In the genomic region with DNA sequence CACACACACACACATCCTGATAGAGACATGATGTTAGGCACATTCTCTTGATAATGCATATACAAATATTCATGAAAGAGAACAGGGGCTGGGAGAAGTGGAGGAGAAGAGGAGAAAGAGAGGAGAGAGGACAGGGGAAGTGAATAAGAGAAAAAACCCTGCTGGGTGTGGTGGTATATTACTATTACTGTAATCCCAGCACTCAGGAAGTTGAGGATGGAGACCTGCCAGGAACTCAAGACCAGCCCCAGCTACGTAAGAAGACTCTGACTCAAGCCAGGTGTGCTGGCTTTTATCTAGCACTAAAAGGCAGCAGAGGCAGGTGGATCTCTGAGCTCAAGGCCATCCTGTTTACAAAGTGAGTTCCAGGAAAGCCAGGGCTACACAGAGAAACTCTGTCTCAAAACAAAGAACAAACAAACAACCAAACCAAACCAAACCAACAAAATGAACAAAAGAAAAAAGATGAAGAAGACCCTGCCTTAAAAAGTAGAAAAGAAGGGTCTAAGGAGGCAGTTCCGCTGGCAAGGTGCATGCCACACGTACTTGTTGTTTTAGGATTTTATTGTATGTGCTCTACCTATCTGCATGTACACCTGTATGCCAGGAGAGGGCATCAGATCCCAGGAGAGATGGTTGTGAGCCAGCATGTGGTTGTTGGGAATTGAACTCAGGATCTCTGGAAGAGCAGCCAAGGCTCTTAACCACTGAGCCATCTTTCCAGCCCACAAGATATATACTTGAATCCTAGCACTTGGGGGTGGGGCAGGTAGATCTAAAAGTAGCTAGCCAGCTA, we compare ENCODE assay signal across 9 mouse cellular contexts. TPM values are rescaled to one million over a fixed set of nuclear protein-coding genes. Genes with fewer than 3 reads are reported as not detected.
DNase-seq lines count a peak whose midpoint lies in the region; ATAC-seq and TF ChIP-seq lines count a peak whose summit lies in the region.
"Had no signal": no experiment of that assay in that cellular context is flagged by ENCODE, and none has a peak within 500 bp of the region (broad histone marks: within the 10 kb centered on the region; RNA-seq: fewer than 3 reads in every experiment).

No protein-coding gene starts in this region.

- H3K4me1 ChIP-seq in heart, embryonic 10.5 days: peaks cover 25% of the 10 kb centered on the region
- peaks cover 17% of the 10 kb centered on the region for H3K4me1 ChIP-seq in limb, embryonic 14.5 days (ENCODE audit: control insufficient read depth, insufficient read depth, low read length)

- H3K27ac ChIP-seq in heart, embryonic 10.5 days: peak overlapping the region; percentile 79
- peak overlapping the region; percentile 52 for H3K27ac ChIP-seq in limb, embryonic 14.5 days (replicated peaks; ENCODE audit: low read depth, low read length)

- H3K4me2 ChIP-seq in limb, embryonic 14.5 days (replicated peaks; ENCODE audit: low read depth, low read length, severe bottlenecking): peak overlapping the region; percentile 49

- no peaks in the 10 kb centered on the region for H3K9me3 ChIP-seq in heart, embryonic 10.5 days
- H3K9me3 ChIP-seq in limb, embryonic 14.5 days (ENCODE audit: control insufficient read depth, low read length): no peaks in the 10 kb centered on the region

- no peak for DNase-seq in heart, embryonic 10.5 days (ENCODE audit: low spot score)
- DNase-seq in heart, postnatal 25 days (ENCODE audit: low spot score): no peak
- DNase-seq in 3T3-L1 (ENCODE audit: low read depth, low spot score): peak; percentile 57
- peak; percentile 51 for DNase-seq in limb, embryonic 14.5 days (ENCODE audit: low spot score)
- no peak for DNase-seq in adrenal gland, postnatal 25 days
- DNase-seq in urinary bladder, postnatal 25 days (ENCODE audit: low spot score): no peak
- no peak for DNase-seq in layer of hippocampus, adult 8-10 months (ENCODE audit: low spot score in 2 of 2)
- DNase-seq: cerebellum, postnatal 36 days had no signal

- peak; percentile 78; the same call in 1 of the 2 replicates for ATAC-seq in erythroblast, adult 5-6 weeks (replicated peaks; ENCODE audit: low FRiP score, poor library complexity, severe bottlenecking)
- no peak for ATAC-seq in limb, embryonic 14.5 days (ENCODE audit: low FRiP score, low read depth)

- no peaks in the 10 kb centered on the region for H3K36me3 ChIP-seq in heart, embryonic 10.5 days
- H3K36me3 ChIP-seq in limb, embryonic 14.5 days (ENCODE audit: control insufficient read depth, insufficient read depth, low read length): peaks cover 11% of the 10 kb centered on the region

- intact Hi-C loops in heart, postnatal 25 days (cut with DNase I): no loop called here

- no peaks in the 10 kb centered on the region for H3K27me3 ChIP-seq in heart, embryonic 10.5 days (ENCODE audit: insufficient read depth, poor library complexity, severe bottlenecking)
- no peaks in the 10 kb centered on the region for H3K27me3 ChIP-seq in limb, embryonic 14.5 days (ENCODE audit: control insufficient read depth, insufficient read depth, low read length)

- H3K9ac ChIP-seq in limb, embryonic 14.5 days (ENCODE audit: low read depth, low read length, severe bottlenecking): no peak overlapping the region

- TF ChIP-seq POLR2A in limb, embryonic 14.5 days (IDR thresholded peaks at IDR 0.05; ENCODE audit: borderline replicate concordance, extremely low read depth, insufficient read depth, insufficient read length): no peak

- H3K4me3 ChIP-seq in heart, embryonic 10.5 days: no peak overlapping the region
- no peak overlapping the region for H3K4me3 ChIP-seq in limb, embryonic 14.5 days (replicated peaks; ENCODE audit: low read length)

- WGBS in heart, embryonic 10.5 days: 77% methylated on average over 3 of the region's 3 CpGs
- 73% methylated on average over 3 of the region's 3 CpGs for WGBS in limb, embryonic 14.5 days

RNA-seq across cellular contexts. Expression of a gene that starts 6.3 kb away (rescaled TPM):
- polyA plus RNA-seq in heart, embryonic 10.5 days (2016; fragmentation: Nextera tagmentation; extraction: Ambion mirVana): 53.3 and 62.4 TPM in 2 replicates
- 10 to 100 TPM; 16.4 to 17.8 TPM for total RNA-seq in heart, postnatal 25 days (2021)
- total RNA-seq in erythroblast, adult 5-6 weeks (2015; ENCODE audit: low replicate concordance): 8.1 and 11.3 TPM in 2 replicates
- total RNA-seq in erythroblast, adult 5-6 weeks (2017; ENCODE audit: low replicate concordance): 7.7 and 29.1 TPM in 2 replicates
- polyA plus RNA-seq in limb, embryonic 14.5 days (2012; rRNA removed): 87.2 and 111 TPM in 2 replicates
- polyA plus RNA-seq in limb, embryonic 14.5 days (2014; fragmentation: Nextera tagmentation; extraction: Ambion mirVana): 68.7 and 72.5 TPM in 2 replicates
- 36.9 and 38.1 TPM in 2 replicates for total RNA-seq in adrenal gland, postnatal 25 days (2021)
- 10 to 100 TPM; 63.5 to 76.8 (median 70.2) TPM for total RNA-seq in layer of hippocampus, adult 8-10 months (2022)

RNA-seq across cellular contexts. Expression of a gene that starts 12.7 kb away (rescaled TPM):
- 390 and 470 TPM in 2 replicates for polyA plus RNA-seq in heart, embryonic 10.5 days (2016; fragmentation: Nextera tagmentation; extraction: Ambion mirVana)
- 1,000 to 10,000 TPM; 1,437 to 1,441 TPM for total RNA-seq in heart, postnatal 25 days (2021)
- 62.9 and 78.4 TPM in 2 replicates for total RNA-seq in erythroblast, adult 5-6 weeks (2015; ENCODE audit: low replicate concordance)
- 48.0 and 62.1 TPM in 2 replicates for total RNA-seq in erythroblast, adult 5-6 weeks (2017; ENCODE audit: low replicate concordance)
- 148 and 151 TPM in 2 replicates for polyA plus RNA-seq in limb, embryonic 14.5 days (2012; rRNA removed)
- polyA plus RNA-seq in limb, embryonic 14.5 days (2014; fragmentation: Nextera tagmentation; extraction: Ambion mirVana): 216 and 234 TPM in 2 replicates
- total RNA-seq in adrenal gland, postnatal 25 days (2021): 565 and 662 TPM in 2 replicates
- 100 to 1,000 TPM; 263 to 286 (median 271) TPM for total RNA-seq in layer of hippocampus, adult 8-10 months (2022)

RNA-seq across cellular contexts. Expression of a gene that starts 13.6 kb away (rescaled TPM):
- 2.6 and 2.8 TPM in 2 replicates for polyA plus RNA-seq in heart, embryonic 10.5 days (2016; fragmentation: Nextera tagmentation; extraction: Ambion mirVana)
- 1 to 10 TPM in 1 of 2 experiments, under 1 TPM in 1; 0.49 to 2.0 TPM for total RNA-seq in heart, postnatal 25 days (2021)
- 0.19 TPM in 1 of 2 replicates, not detected in the other for total RNA-seq in erythroblast, adult 5-6 weeks (2015; ENCODE audit: low replicate concordance)
- total RNA-seq in erythroblast, adult 5-6 weeks (2017; ENCODE audit: low replicate concordance): not detected in 2 replicates
- polyA plus RNA-seq in limb, embryonic 14.5 days (2012; rRNA removed): 8.6 and 11.7 TPM in 2 replicates
- 10.1 and 10.6 TPM in 2 replicates for polyA plus RNA-seq in limb, embryonic 14.5 days (2014; fragmentation: Nextera tagmentation; extraction: Ambion mirVana)
- total RNA-seq in adrenal gland, postnatal 25 days (2021): 0.62 and 0.67 TPM in 2 replicates
- total RNA-seq in layer of hippocampus, adult 8-10 months (2022): 10 to 100 TPM; 11.6 to 13.7 (median 12.4) TPM

RNA-seq across cellular contexts. Expression of a gene that starts 17.1 kb away (rescaled TPM):
- 57.1 and 59.8 TPM in 2 replicates for polyA plus RNA-seq in heart, embryonic 10.5 days (2016; fragmentation: Nextera tagmentation; extraction: Ambion mirVana)
- 10 to 100 TPM; 13.4 to 13.7 TPM for total RNA-seq in heart, postnatal 25 days (2021)
- 416 and 462 TPM in 2 replicates for total RNA-seq in erythroblast, adult 5-6 weeks (2015; ENCODE audit: low replicate concordance)
- 506 and 765 TPM in 2 replicates for total RNA-seq in erythroblast, adult 5-6 weeks (2017; ENCODE audit: low replicate concordance)
- 133 and 152 TPM in 2 replicates for polyA plus RNA-seq in limb, embryonic 14.5 days (2012; rRNA removed)
- 55.7 and 67.2 TPM in 2 replicates for polyA plus RNA-seq in limb, embryonic 14.5 days (2014; fragmentation: Nextera tagmentation; extraction: Ambion mirVana)
- total RNA-seq in adrenal gland, postnatal 25 days (2021): 41.6 and 54.7 TPM in 2 replicates
- total RNA-seq in layer of hippocampus, adult 8-10 months (2022): 10 to 100 TPM; 28.5 to 37.1 (median 33.3) TPM

RNA-seq across cellular contexts. Expression of a gene that starts 23.9 kb away (rescaled TPM):
- 58.5 and 74.8 TPM in 2 replicates for polyA plus RNA-seq in heart, embryonic 10.5 days (2016; fragmentation: Nextera tagmentation; extraction: Ambion mirVana)
- total RNA-seq in heart, postnatal 25 days (2021): 10 to 100 TPM; 19.7 to 21.3 TPM
- total RNA-seq in erythroblast, adult 5-6 weeks (2015; ENCODE audit: low replicate concordance): 9.6 and 12.1 TPM in 2 replicates
- 9.4 and 13.9 TPM in 2 replicates for total RNA-seq in erythroblast, adult 5-6 weeks (2017; ENCODE audit: low replicate concordance)
- 104 and 128 TPM in 2 replicates for polyA plus RNA-seq in limb, embryonic 14.5 days (2012; rRNA removed)
- 81.2 and 96.0 TPM in 2 replicates for polyA plus RNA-seq in limb, embryonic 14.5 days (2014; fragmentation: Nextera tagmentation; extraction: Ambion mirVana)
- total RNA-seq in adrenal gland, postnatal 25 days (2021): 47.8 and 50.5 TPM in 2 replicates
- total RNA-seq in layer of hippocampus, adult 8-10 months (2022): 10 to 100 TPM; 53.7 to 63.6 (median 58.8) TPM

Comparison
In these comparisons a context has a peak if more than half of its experiments do, and no peak if none do; other contexts are left out.
1. DNase-seq: peak in 3T3-L1 (single experiment) and limb, embryonic 14.5 days (single experiment); none in heart, embryonic 10.5 days (single experiment), heart, postnatal 25 days (single experiment), adrenal gland, postnatal 25 days (single experiment), urinary bladder, postnatal 25 days (single experiment) and layer of hippocampus, adult 8-10 months (0 of 2).